Mouse (Mus musculus): ENCODE data around the gene Fgf23.

- TF ChIP-seq CTCF (IDR thresholded peaks at IDR 0.05; ENCODE audit: borderline replicate concordance, control insufficient read depth, extremely low read depth, insufficient read depth, low read length, poor library complexity): no peak
- no peak for TF ChIP-seq POLR2A (IDR thresholded peaks at IDR 0.05; ENCODE audit: control insufficient read depth, extremely low read depth, insufficient read depth, low read length, poor library complexity)
Observed at GRCm38 (mm10) chr6:127063915-127064314, 8.8 kb upstream of the Fgf23 start.

Measured in thymus, adult 2 months (tissue).